Mouse (Mus musculus) G1E (cell line): ENCODE results near the gene Ripply1. TPM values are rescaled to one million over a fixed set of nuclear protein-coding genes. Genes with fewer than 3 reads are reported as not detected.
A peak's percentile ranks its signal among the peaks of the same experiment; 100 is the strongest.

Experiments used
- ATAC-seq: 2 replicates; pipeline ENCODE4 v1.8.0; 2016; ENCODE audit warnings: mild to moderate bottlenecking; ENCODE audit not compliant: insufficient number of reproducible peaks, poor library complexity, low FRiP score, severe bottlenecking; ENCODE audit errors: extremely low read depth
- DNase-seq: peaks from one replicate; pipeline ENCODE4 v3.0.0; 2012; ENCODE audit warnings: low spot score
- H3K27me3 ChIP-seq: 2 replicates; pipeline ENCODE4 v1.6.1; 2012; ENCODE audit warnings: mild to moderate bottlenecking, low read length, inconsistent platforms; ENCODE audit not compliant: insufficient read depth
- H3K36me3 ChIP-seq: replicated peaks from 2 replicates; pipeline ENCODE3; 2012; ENCODE audit warnings: mild to moderate bottlenecking, inconsistent platforms
- H3K4me1 ChIP-seq: 2 replicates; pipeline ENCODE4 v1.6.1; 2012; ENCODE audit warnings: low read depth, low read length, inconsistent platforms, mixed read lengths; ENCODE audit not compliant: insufficient read depth
- H3K4me3 ChIP-seq: 2 replicates; pipeline ENCODE4 v1.5.1; 2012; ENCODE audit warnings: low read depth, mild to moderate bottlenecking, inconsistent platforms, low read length, moderate library complexity, mixed read lengths
- H3K9me3 ChIP-seq: replicated peaks from 2 replicates; pipeline ENCODE4 v1.6.1; 2012; ENCODE audit warnings: inconsistent platforms
- CTCF ChIP-seq: IDR thresholded peaks from 2 replicates; pipeline ENCODE4 v1.5.1; 2012; ENCODE audit warnings: low read depth, low read length, inconsistent platforms, mixed read lengths
- GATA1 ChIP-seq: IDR thresholded peaks from 2 replicates; pipeline ENCODE4 v1.6.1; 2012; ENCODE audit warnings: borderline replicate concordance, low read length, inconsistent platforms, mixed read lengths
- GATA2 ChIP-seq: IDR thresholded peaks from 2 replicates; pipeline ENCODE4 v1.6.1; 2012; ENCODE audit warnings: low read depth, low read length, inconsistent platforms, borderline replicate concordance
- POLR2AphosphoS5 ChIP-seq: IDR thresholded peaks from 2 replicates; pipeline ENCODE4 v1.6.1; 2012; ENCODE audit warnings: low read depth, low read length, inconsistent platforms; ENCODE audit not compliant: insufficient replicate concordance
- TAL1 ChIP-seq: conservative IDR thresholded peaks from 2 replicates; pipeline ENCODE4 v1.6.1; 2012; ENCODE audit warnings: low read depth, low read length, inconsistent platforms, mixed read lengths
- polyA plus RNA-seq: library from polyadenylated mRNA; stranded (reverse); fragments of >175 nt; gene quantifications from 2 replicates; pipeline ENCODE4 v1.2.3, GENCODE M21; 2012
- total RNA-seq, 2 experiments: library from RNA; stranded (forward) in 1 of 2; stranded (reverse) in 1 of 2; fragments of 200-1000 nt in 1 of 2; fragments of >200 nt in 1 of 2; fragmentation: Nextera tagmentation in 1 of 2; gene quantifications; 2 replicates each; pipeline ENCODE4 v1.2.3; 2014 to 2017

Gene Ripply1
- total and polyA plus RNA-seq, 3 experiments = 0.74 TPM; not detected in 2

DNA sequence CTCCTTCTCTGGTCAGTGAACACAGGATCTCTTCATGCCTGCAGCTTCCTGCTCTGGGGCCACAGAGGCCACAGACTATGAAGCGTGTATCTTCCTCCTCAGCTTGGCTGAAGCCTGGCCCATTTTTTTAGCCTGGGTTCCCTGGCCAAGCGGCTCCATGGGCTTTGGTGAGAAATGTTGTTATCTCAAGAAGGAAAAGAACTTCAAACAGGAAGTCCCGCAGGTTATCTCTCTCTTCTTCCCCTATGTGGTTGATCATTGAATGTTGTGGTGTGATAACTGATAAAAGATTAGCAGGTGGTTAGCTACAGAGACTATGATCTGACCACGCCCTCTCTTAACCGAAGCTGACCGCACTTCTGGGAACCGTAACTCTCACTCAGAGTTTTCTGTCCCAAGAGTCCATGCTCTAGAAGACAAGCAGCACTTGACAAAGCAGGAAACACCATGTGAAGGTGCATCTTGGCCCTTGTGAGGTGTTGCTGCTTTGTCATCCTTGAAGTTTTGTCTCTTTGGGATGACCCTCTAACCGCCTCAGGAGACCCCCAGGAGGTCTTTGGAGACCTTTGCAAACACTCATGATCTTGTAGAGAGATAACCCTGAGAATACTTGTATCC lies 32.0 kb upstream of the Ripply1 start:
- Histone ChIP-seq H3K4me3 (no peak overlapping the region; the same call in 1 of the 2 replicates), H3K9me3 (no peaks in the 10 kb centered on the region), H3K4me1 (peaks cover 53% of the 10 kb centered on the region), H3K27me3 (no peaks in the 10 kb centered on the region), H3K36me3 (no peaks in the 10 kb centered on the region)
- DNase-seq (peak; percentile 23), ATAC-seq (peak; percentile 89)
- no peak for TF ChIP-seq GATA2
- peak; percentile 80 for TF ChIP-seq TAL1
- no peak for TF ChIP-seq GATA1
- no peak for TF ChIP-seq POLR2AphosphoS5
- no peak for TF ChIP-seq CTCF

DNA sequence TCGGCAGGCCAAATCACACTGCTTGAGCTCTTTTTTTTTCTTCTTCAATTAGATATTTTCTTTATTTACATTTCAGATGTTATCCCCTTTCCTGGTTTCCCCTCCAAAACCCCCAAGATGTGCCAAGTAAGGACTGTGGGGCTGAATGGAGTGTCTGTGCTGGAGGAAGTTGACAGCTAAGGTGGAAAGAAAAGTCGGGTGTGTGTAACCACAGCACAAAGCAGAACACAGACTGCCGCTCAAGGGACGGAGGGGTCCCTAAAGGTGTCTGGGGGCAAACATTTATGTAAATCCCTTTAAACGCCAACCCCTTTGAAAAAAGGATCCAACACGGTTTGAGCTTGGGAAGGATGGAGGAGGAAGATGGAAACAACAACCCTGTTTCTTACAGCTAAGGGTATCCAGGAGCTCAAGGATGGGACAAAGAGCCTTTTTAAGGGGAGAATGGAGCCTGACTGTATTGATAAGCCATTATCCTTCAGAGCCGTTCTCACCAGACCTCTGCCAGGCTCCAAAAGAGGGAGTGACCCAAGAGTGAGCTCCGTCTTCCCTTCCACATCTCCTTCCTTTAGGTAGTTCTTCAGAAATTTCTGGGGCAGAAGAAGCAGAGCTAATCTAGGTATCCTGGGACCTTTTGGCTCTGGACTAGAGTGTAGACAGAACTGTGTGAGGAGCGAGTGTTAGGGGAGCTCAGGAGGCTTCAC lies 31.3 kb upstream of the Ripply1 start:
- Histone ChIP-seq H3K9me3 (no peaks in the 10 kb centered on the region), H3K4me1 (peaks cover 56% of the 10 kb centered on the region), H3K27me3 (no peaks in the 10 kb centered on the region), H3K36me3 (no peaks in the 10 kb centered on the region), H3K4me3 (no peak overlapping the region; the same call in 1 of the 2 replicates)
- DNase-seq (no peak), ATAC-seq (no peak)
- TF ChIP-seq CTCF (no peak), GATA1 (no peak), POLR2AphosphoS5 (no peak), TAL1 (no peak), GATA2 (no peak)

DNA sequence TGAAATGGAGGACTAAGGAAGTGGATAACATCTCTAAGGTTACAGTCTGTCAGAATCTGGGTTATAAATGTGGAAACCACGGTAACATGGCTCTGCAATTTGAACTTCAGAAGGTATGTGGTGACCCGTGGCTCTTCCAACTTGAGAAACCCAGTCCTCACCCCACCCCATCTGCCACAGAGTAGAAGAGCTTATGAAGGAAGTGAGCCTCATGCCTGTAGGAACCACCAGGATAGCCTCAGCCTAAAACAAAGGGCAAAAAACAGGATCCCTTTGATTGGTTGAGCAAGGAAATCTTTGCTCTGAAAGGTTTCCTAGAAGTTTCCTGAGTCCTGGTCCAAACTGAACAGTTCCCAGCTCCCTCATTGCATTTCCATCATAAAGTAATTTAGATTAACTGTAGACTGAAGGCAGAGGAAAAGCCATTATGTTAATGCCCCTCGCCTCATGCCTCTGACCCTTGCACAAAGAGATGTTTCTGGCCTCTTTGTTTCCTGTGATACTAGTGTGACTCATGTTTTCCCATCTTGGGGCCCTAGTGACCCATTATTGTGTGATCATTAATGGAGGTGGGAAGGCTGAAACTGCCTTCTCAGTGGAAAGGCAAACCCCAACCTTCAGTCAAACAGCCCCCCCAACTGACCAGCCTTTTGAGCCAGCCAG lies 30.6 kb upstream of the Ripply1 start:
- Histone ChIP-seq H3K9me3 (no peaks in the 10 kb centered on the region), H3K4me3 (no peak overlapping the region; the same call in 1 of the 2 replicates), H3K4me1 (peaks cover 59% of the 10 kb centered on the region), H3K36me3 (no peaks in the 10 kb centered on the region), H3K27me3 (no peaks in the 10 kb centered on the region)
- ATAC-seq (no peak), DNase-seq (no peak)
- TF ChIP-seq TAL1 = no peak
- TF ChIP-seq GATA2 = no peak
- no peak for TF ChIP-seq CTCF
- TF ChIP-seq GATA1 = no peak
- no peak for TF ChIP-seq POLR2AphosphoS5

DNA sequence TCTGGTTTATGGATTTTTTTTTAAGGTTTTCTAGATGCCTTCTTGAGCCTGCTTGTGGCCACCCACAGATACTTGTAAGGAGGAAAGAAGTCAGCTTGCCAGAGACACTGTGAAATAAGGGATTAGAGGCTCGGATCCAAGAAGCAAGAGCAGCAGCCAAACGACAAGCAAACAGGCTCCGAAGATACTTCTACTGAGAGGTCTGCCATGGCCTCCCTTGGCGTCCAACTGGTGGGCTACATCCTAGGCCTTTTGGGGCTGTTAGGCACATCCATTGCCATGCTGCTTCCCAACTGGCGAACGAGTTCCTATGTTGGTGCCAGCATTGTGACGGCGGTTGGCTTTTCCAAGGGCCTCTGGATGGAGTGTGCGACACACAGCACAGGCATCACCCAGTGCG lies 26.3 kb upstream of the Ripply1 start:
- H3K27me3 ChIP-seq = no peaks in the 10 kb centered on the region
- H3K4me1 ChIP-seq = peaks cover 41% of the 10 kb centered on the region
- no peaks in the 10 kb centered on the region for H3K36me3 ChIP-seq
- ATAC-seq (no peak), DNase-seq (no peak)
- TF ChIP-seq POLR2AphosphoS5 (no peak), GATA2 (no peak), TAL1 (no peak), GATA1 (no peak), CTCF (no peak)
- no peaks in the 10 kb centered on the region for H3K9me3 ChIP-seq
- no peak overlapping the region for H3K4me3 ChIP-seq

DNA sequence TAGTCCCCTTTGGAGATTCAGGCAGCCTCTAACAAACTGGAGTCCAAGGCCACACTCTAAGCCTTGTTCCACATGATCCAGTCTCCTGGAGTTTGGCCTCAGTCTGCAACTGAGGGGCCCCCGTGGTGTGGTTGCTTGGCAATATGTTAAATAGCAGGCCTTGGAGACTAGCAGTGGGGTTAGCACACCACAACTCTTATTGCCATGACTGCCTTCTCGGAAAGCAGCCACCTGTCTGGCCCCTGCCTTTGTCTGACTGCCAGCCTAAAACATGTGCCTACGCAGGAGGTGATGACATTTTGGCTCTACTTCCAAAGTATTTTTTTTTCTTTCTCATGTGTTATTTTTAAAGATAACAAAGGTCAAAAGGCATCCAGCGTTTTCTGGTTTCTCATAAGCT lies 25.9 kb upstream of the Ripply1 start:
- TF ChIP-seq POLR2AphosphoS5 (no peak), GATA2 (no peak), CTCF (no peak), GATA1 (no peak), TAL1 (no peak)
- H3K9me3 ChIP-seq = no peaks in the 10 kb centered on the region
- DNase-seq (no peak), ATAC-seq (peak; percentile 22; the same call in 1 of the 2 replicates)
- no peaks in the 10 kb centered on the region for H3K36me3 ChIP-seq
- no peak overlapping the region; the same call in 1 of the 2 replicates for H3K4me3 ChIP-seq
- peaks cover 39% of the 10 kb centered on the region for H3K4me1 ChIP-seq
- no peaks in the 10 kb centered on the region for H3K27me3 ChIP-seq

DNA sequence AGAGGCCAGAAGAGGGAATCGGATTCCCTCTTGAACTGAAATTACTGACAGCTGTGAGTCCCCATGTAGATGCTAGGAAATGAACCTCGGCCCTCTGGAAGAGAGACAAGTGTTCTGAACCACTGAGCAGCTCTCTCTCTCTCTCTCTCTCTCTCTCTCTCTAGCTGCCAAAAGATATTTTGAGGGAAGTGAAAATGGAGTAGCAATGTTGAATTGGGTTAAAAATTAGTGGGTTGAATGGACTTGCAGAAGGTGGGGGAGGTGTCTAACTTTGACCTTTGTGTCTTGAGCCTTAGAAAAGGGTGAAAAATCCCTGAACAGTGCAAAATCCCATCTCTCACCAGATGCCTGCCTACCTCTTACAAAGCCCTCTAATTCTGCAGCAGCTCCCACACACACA lies 25.2 kb upstream of the Ripply1 start:
- H3K36me3 ChIP-seq = no peaks in the 10 kb centered on the region
- H3K4me3 ChIP-seq = no peak overlapping the region
- H3K27me3 ChIP-seq = no peaks in the 10 kb centered on the region
- ATAC-seq = no peak
- H3K4me1 ChIP-seq = peaks cover 35% of the 10 kb centered on the region
- TF ChIP-seq TAL1 (no peak), CTCF (no peak), POLR2AphosphoS5 (no peak), GATA2 (no peak), GATA1 (no peak)
- H3K9me3 ChIP-seq = no peaks in the 10 kb centered on the region
- no peak for DNase-seq
